Mouse (Mus musculus) adrenal gland, postnatal 10 days (tissue): ENCODE data around the gene Acat2. TPM values are rescaled to one million over a fixed set of nuclear protein-coding genes. Genes with fewer than 3 reads are reported as not detected.
"Not testable (repeated sequence)": the region's sequence is repeated elsewhere in the genome, so short reads cannot be mapped to it uniquely, and the experiment has no call there.

ENCODE experiments used
- DNase-seq: peaks from one replicate; pipeline ENCODE4 v3.0.0; 2021; ENCODE audit warnings: mixed read lengths
- total RNA-seq, 2 experiments: library from RNA; stranded (reverse); gene quantifications; 2 replicates each; pipeline ENCODE4 v1.2.3; 2021

The Acat2 gene
- total RNA-seq, 2 experiments from 2014 or later, result 108 to 118 TPM

GRCm38 (mm10) chr17:12906436-12906835, 54.1 kb downstream of the Acat2 start:
- no peak for DNase-seq

- no peak for DNase-seq
Measured at GRCm38 (mm10) chr17:12905810-12906209, 54.7 kb downstream of the Acat2 start.

DNA sequence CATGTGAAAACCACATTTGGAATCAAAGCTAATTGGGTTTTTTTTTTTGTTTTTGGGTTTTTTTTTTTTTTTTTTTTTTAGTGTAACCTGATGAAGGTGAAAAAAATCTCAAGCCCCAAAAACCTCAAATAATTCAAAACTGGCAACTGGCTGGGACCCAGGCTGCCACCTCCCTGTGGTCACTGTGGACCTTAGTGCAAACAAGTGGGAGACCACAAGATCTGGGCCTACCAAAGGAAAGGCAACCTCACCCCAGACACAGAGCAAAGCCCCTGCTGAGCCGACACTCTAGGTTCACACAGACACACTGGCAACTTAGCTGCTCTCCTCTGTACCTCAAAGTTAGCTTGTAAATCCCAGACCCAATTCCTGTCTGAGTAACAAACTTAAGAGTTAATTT, 56.2 kb downstream of the Acat2 start:
- no peak for DNase-seq

- DNase-seq, result no peak
Measured at GRCm38 (mm10) chr17:12903372-12904333, 56.9 kb downstream of the Acat2 start.

GRCm38 (mm10) chr17:12902291-12902690, 58.3 kb downstream of the Acat2 start:
- DNase-seq, result no peak

DNA sequence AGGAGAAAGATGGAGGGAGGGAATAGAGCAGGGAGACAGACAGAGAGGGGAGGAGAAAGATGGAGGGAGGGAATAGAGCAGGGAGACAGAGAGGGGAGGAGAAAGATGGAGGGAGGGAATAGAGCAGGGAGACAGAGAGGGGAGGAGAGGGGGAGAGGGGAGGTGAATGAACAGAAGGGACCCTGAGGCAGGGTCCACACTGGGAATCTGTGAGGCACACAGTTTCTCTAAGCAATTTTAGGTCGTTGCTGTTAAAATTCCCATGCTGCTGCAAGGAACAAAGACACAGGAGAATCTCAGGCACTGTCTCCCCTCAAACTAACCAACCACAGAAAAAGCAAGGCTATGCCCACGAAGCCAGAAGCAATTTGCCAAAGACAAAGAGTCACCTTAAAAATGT, 61.9 kb downstream of the Acat2 start:
- DNase-seq, result not testable (repeated sequence)

GRCm38 (mm10) chr17:12897674-12898073, 62.9 kb downstream of the Acat2 start:
- no peak for DNase-seq

Other genes with a start within 250 kb of the Acat2 start
- gene Igf2r, start 191.1 kb downstream of the Acat2 start, total RNA-seq, result 10 to 100 TPM; 60.7 to 77.0 TPM
- gene Mas1, start 92.6 kb downstream of the Acat2 start, total RNA-seq, result under 1 TPM in 1 of 2 experiments, not detected in 1; 0.60 TPM
- gene Mrgprh, start 84.7 kb downstream of the Acat2 start, total RNA-seq, result under 1 TPM; 0.27 to 0.58 TPM
- gene Pnldc1, start 50.5 kb downstream of the Acat2 start, total RNA-seq, result 1 to 10 TPM; 2.2 to 2.8 TPM
- gene Tcp1, start 45.0 kb downstream of the Acat2 start, total RNA-seq, result 100 to 1,000 TPM; 235 to 266 TPM
- gene Mrpl18, start 44.4 kb downstream of the Acat2 start, total RNA-seq, result 100 to 1,000 TPM in 1 of 2 experiments, 10 to 100 TPM in 1; 87.0 to 122 TPM
- 10 to 100 TPM in 1 of 2 experiments, 1 to 10 TPM in 1; 9.1 to 18.7 TPM for gene Acat3, start 20.1 kb downstream of the Acat2 start, total RNA-seq
- 10 to 100 TPM; 55.3 to 74.7 TPM for gene Wtap, start 33.4 kb upstream of the Acat2 start, total RNA-seq
- 100 to 1,000 TPM; 750 to 799 TPM for gene Sod2, start 46.1 kb upstream of the Acat2 start, total RNA-seq
- gene Gpr31b, start 91.5 kb upstream of the Acat2 start, total RNA-seq, result not detected
- gene Tcp10b, start 100.4 kb upstream of the Acat2 start, total RNA-seq, result under 1 TPM; 0.51 to 0.82 TPM
- under 1 TPM; 0.27 to 0.39 TPM for gene Unc93a, start 171.1 kb upstream of the Acat2 start, total RNA-seq